Mouse (Mus musculus): ENCODE measurements around the gene Wipf1. TPM values are rescaled to one million over a fixed set of nuclear protein-coding genes. Genes with fewer than 3 reads are reported as not detected.

Gene Wipf1
- polyA plus RNA-seq, 1 experiment from 2014 or later: 12.7 TPM

GRCm38 (mm10) chr2:73467071-73467851, 62.3 kb downstream of the Wipf1 start:
- Histone ChIP-seq H3K9ac (ENCODE audit: low read depth, low read length) (no peak overlapping the region), H3K36me3 (ENCODE audit: control insufficient read depth, insufficient read depth, low read length) (no peaks in the 10 kb centered on the region), H3K4me2 (no peak overlapping the region), H3K4me1 (replicated peaks; ENCODE audit: control insufficient read depth, insufficient read depth, low read length) (peaks cover 20% of the 10 kb centered on the region), H3K27me3 (replicated peaks; ENCODE audit: control insufficient read depth, insufficient read depth, low read length) (no peaks in the 10 kb centered on the region), H3K9me3 (ENCODE audit: control insufficient read depth, low read length) (no peaks in the 10 kb centered on the region), H3K27ac (ENCODE audit: low read depth, low read length) (no peak overlapping the region), H3K4me3 (ENCODE audit: low read depth, low read length) (no peak overlapping the region)
- no peak for DNase-seq (ENCODE audit: low spot score)
- ATAC-seq (replicated peaks; ENCODE audit: low FRiP score): no peak
- 58% methylated on average over 7 of the region's 7 CpGs for WGBS

GRCm38 (mm10) chr2:73466481-73466880, 63.1 kb downstream of the Wipf1 start:
- WGBS: 89% methylated on average over 10 of the region's 10 CpGs
- Histone ChIP-seq H3K9ac (ENCODE audit: low read depth, low read length) (no peak overlapping the region), H3K27me3 (replicated peaks; ENCODE audit: control insufficient read depth, insufficient read depth, low read length) (no peaks in the 10 kb centered on the region), H3K36me3 (ENCODE audit: control insufficient read depth, insufficient read depth, low read length) (no peaks in the 10 kb centered on the region), H3K9me3 (ENCODE audit: control insufficient read depth, low read length) (no peaks in the 10 kb centered on the region), H3K4me3 (ENCODE audit: low read depth, low read length) (no peak overlapping the region), H3K27ac (ENCODE audit: low read depth, low read length) (no peak overlapping the region), H3K4me2 (no peak overlapping the region), H3K4me1 (replicated peaks; ENCODE audit: control insufficient read depth, insufficient read depth, low read length) (peaks cover 24% of the 10 kb centered on the region)
- DNase-seq (ENCODE audit: low spot score) (no peak), ATAC-seq (replicated peaks; ENCODE audit: low FRiP score) (no peak)

GRCm38 (mm10) chr2:73463431-73464194, 65.9 kb downstream of the Wipf1 start:
- DNase-seq (ENCODE audit: low spot score) (no peak), ATAC-seq (replicated peaks; ENCODE audit: low FRiP score) (no peak)
- Histone ChIP-seq H3K9me3 (ENCODE audit: control insufficient read depth, low read length) (no peaks in the 10 kb centered on the region), H3K27me3 (replicated peaks; ENCODE audit: control insufficient read depth, insufficient read depth, low read length) (no peaks in the 10 kb centered on the region), H3K4me1 (replicated peaks; ENCODE audit: control insufficient read depth, insufficient read depth, low read length) (peaks cover 22% of the 10 kb centered on the region), H3K4me2 (no peak overlapping the region), H3K9ac (ENCODE audit: low read depth, low read length) (no peak overlapping the region), H3K4me3 (ENCODE audit: low read depth, low read length) (no peak overlapping the region), H3K36me3 (ENCODE audit: control insufficient read depth, insufficient read depth, low read length) (no peaks in the 10 kb centered on the region), H3K27ac (ENCODE audit: low read depth, low read length) (peak overlapping the region; percentile 38; the same call in 1 of the 2 replicates)
- 27% methylated on average over 7 of the region's 7 CpGs for WGBS

GRCm38 (mm10) chr2:73462757-73463339, 66.7 kb downstream of the Wipf1 start:
- 72% methylated on average over 12 of the region's 12 CpGs for WGBS
- no peak for ATAC-seq (replicated peaks; ENCODE audit: low FRiP score)

GRCm38 (mm10) chr2:73462265-73462664, 67.3 kb downstream of the Wipf1 start:
- Histone ChIP-seq H3K4me1 (replicated peaks; ENCODE audit: control insufficient read depth, insufficient read depth, low read length) (peaks cover 22% of the 10 kb centered on the region), H3K27me3 (replicated peaks; ENCODE audit: control insufficient read depth, insufficient read depth, low read length) (no peaks in the 10 kb centered on the region), H3K36me3 (ENCODE audit: control insufficient read depth, insufficient read depth, low read length) (no peaks in the 10 kb centered on the region), H3K27ac (ENCODE audit: low read depth, low read length) (no peak overlapping the region), H3K9me3 (ENCODE audit: control insufficient read depth, low read length) (no peaks in the 10 kb centered on the region), H3K4me2 (no peak overlapping the region), H3K9ac (ENCODE audit: low read depth, low read length) (no peak overlapping the region), H3K4me3 (ENCODE audit: low read depth, low read length) (no peak overlapping the region)
- WGBS: 58% methylated on average over 2 of the region's 2 CpGs
- DNase-seq (ENCODE audit: low spot score): no peak
- no peak for ATAC-seq (replicated peaks; ENCODE audit: low FRiP score)

More at GRCm38 (mm10) chr2:73462757-73463339, 66.7 kb downstream of the Wipf1 start:
- no peak overlapping the region for H3K27ac ChIP-seq (ENCODE audit: low read depth, low read length)
- no peaks in the 10 kb centered on the region for H3K9me3 ChIP-seq (ENCODE audit: control insufficient read depth, low read length)
- DNase-seq (ENCODE audit: low spot score): no peak
- H3K27me3 ChIP-seq (replicated peaks; ENCODE audit: control insufficient read depth, insufficient read depth, low read length): no peaks in the 10 kb centered on the region
- no peaks in the 10 kb centered on the region for H3K36me3 ChIP-seq (ENCODE audit: control insufficient read depth, insufficient read depth, low read length)
- peaks cover 22% of the 10 kb centered on the region for H3K4me1 ChIP-seq (replicated peaks; ENCODE audit: control insufficient read depth, insufficient read depth, low read length)
- no peak overlapping the region for H3K4me2 ChIP-seq
- no peak overlapping the region for H3K4me3 ChIP-seq (ENCODE audit: low read depth, low read length)
- H3K9ac ChIP-seq (ENCODE audit: low read depth, low read length): no peak overlapping the region

GRCm38 (mm10) chr2:73460168-73460567, 69.4 kb downstream of the Wipf1 start:
- 55% methylated on average over 3 of the region's 3 CpGs for WGBS
- H3K4me1 ChIP-seq (replicated peaks; ENCODE audit: control insufficient read depth, insufficient read depth, low read length): peaks cover 25% of the 10 kb centered on the region
- DNase-seq (ENCODE audit: low spot score): no peak

GRCm38 (mm10) chr2:73459607-73460153, 69.9 kb downstream of the Wipf1 start:
- H3K4me2 ChIP-seq: no peak overlapping the region
- H3K36me3 ChIP-seq (ENCODE audit: control insufficient read depth, insufficient read depth, low read length): no peaks in the 10 kb centered on the region
- H3K9ac ChIP-seq (ENCODE audit: low read depth, low read length): no peak overlapping the region
- no peak for DNase-seq (ENCODE audit: low spot score)
- H3K4me3 ChIP-seq (ENCODE audit: low read depth, low read length): no peak overlapping the region
- H3K9me3 ChIP-seq (ENCODE audit: control insufficient read depth, low read length): no peaks in the 10 kb centered on the region
- H3K27me3 ChIP-seq (replicated peaks; ENCODE audit: control insufficient read depth, insufficient read depth, low read length): no peaks in the 10 kb centered on the region
- no peak overlapping the region for H3K27ac ChIP-seq (ENCODE audit: low read depth, low read length)
- no peak for ATAC-seq (replicated peaks; ENCODE audit: low FRiP score)
- H3K4me1 ChIP-seq (replicated peaks; ENCODE audit: control insufficient read depth, insufficient read depth, low read length): peaks cover 25% of the 10 kb centered on the region
- 70% methylated on average over 4 of the region's 4 CpGs for WGBS

More at GRCm38 (mm10) chr2:73460168-73460567, 69.4 kb downstream of the Wipf1 start:
- H3K27ac ChIP-seq (ENCODE audit: low read depth, low read length): no peak overlapping the region
- H3K9ac ChIP-seq (ENCODE audit: low read depth, low read length): no peak overlapping the region
- no peak overlapping the region for H3K4me3 ChIP-seq (ENCODE audit: low read depth, low read length)
- H3K4me2 ChIP-seq: no peak overlapping the region
- H3K27me3 ChIP-seq (replicated peaks; ENCODE audit: control insufficient read depth, insufficient read depth, low read length): no peaks in the 10 kb centered on the region
- ATAC-seq (replicated peaks; ENCODE audit: low FRiP score): no peak
- no peaks in the 10 kb centered on the region for H3K9me3 ChIP-seq (ENCODE audit: control insufficient read depth, low read length)
- no peaks in the 10 kb centered on the region for H3K36me3 ChIP-seq (ENCODE audit: control insufficient read depth, insufficient read depth, low read length)

GRCm38 (mm10) chr2:73456886-73457285, 72.6 kb downstream of the Wipf1 start:
- 86% methylated on average over 6 of the region's 6 CpGs for WGBS
- Histone ChIP-seq H3K36me3 (ENCODE audit: control insufficient read depth, insufficient read depth, low read length) (no peaks in the 10 kb centered on the region), H3K9me3 (ENCODE audit: control insufficient read depth, low read length) (no peaks in the 10 kb centered on the region), H3K4me2 (no peak overlapping the region), H3K27ac (ENCODE audit: low read depth, low read length) (no peak overlapping the region), H3K27me3 (replicated peaks; ENCODE audit: control insufficient read depth, insufficient read depth, low read length) (no peaks in the 10 kb centered on the region), H3K9ac (ENCODE audit: low read depth, low read length) (no peak overlapping the region), H3K4me1 (replicated peaks; ENCODE audit: control insufficient read depth, insufficient read depth, low read length) (peaks cover 28% of the 10 kb centered on the region), H3K4me3 (ENCODE audit: low read depth, low read length) (no peak overlapping the region)
- no peak for ATAC-seq (replicated peaks; ENCODE audit: low FRiP score)
- no peak for DNase-seq (ENCODE audit: low spot score)
